Mouse (Mus musculus): ENCODE data around the gene Prdm2.

DNA sequence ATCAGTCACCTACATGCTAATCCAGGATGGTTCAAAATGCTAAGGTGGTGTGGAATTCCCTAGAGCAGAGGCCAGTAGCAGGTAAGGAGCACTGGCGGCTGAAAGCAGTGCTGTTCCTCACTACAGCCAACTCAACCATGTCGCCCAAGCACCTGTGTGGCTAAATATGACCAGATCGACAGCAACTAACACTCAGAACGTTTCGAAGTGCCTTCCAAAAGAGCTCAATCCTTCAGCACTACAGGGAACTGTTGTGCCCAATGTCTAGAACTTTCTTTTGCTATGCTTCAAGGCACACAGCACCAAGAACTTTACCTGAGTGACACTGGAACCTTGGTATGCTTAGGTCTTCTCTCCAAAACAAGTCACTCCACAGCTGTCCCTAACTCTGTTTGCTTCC is 82.4 kb downstream of the Prdm2 start:
- no peak for TF ChIP-seq CTCF (conservative IDR thresholded peaks at IDR 0.05; ENCODE audit: low read length)
- TF ChIP-seq POU5F1 (IDR thresholded peaks at IDR 0.05; ENCODE audit: borderline replicate concordance, low read length): no peak
